Mouse (Mus musculus) E14TG2a.4 (cell line): Measurements from ENCODE around the gene Krt86.

Experiments used
- CTCF ChIP-seq: conservative IDR thresholded peaks from 2 replicates; pipeline ENCODE4 v1.5.1; 2014; ENCODE audit warnings: low read length
- NANOG ChIP-seq: IDR thresholded peaks from 2 replicates; pipeline ENCODE4 v1.6.1; 2014; ENCODE audit warnings: borderline replicate concordance, low read length, mixed read lengths

DNA sequence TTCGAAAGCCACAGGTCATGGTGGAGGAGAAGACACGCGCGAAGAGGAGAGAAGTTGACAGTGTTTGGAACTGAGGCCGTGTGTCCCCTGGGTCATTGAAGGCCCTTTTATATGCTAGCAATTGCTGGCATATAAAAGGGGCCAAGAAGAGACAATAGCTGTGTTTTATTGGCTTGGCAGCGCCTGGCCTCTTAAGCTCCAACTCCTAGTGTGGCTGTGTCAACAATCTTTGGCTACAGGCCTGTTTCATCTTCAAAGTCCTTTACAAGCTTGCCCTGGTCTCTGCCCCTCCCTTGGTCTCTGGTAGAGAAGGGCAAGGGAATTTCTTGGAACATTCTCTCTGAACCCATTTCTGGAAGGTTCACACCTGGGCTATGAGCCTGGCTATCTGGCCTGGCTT, 18.2 kb downstream of the Krt86 start, which contains the start of gene Krt83:
- no peak for TF ChIP-seq CTCF
- no peak for TF ChIP-seq NANOG
